Mouse (Mus musculus) lung, postnatal 0 days (tissue): Measurements from ENCODE around the gene Neurl2.

Experiments
- CTCF ChIP-seq: IDR thresholded peaks from 2 replicates; pipeline ENCODE4 v1.5.1; 2016; ENCODE audit warnings: antibody characterized with exemption, mild to moderate bottlenecking
- EP300 ChIP-seq: IDR thresholded peaks from 2 replicates; pipeline ENCODE4 v1.6.1; 2016; ENCODE audit warnings: antibody characterized with exemption, mild to moderate bottlenecking, control low read depth

GRCm38 (mm10) chr2:164859640-164860432, 26.6 kb upstream of the Neurl2 start:
- TF ChIP-seq CTCF (no peak), EP300 (no peak)
